Mouse (Mus musculus): ENCODE measurements around the gene Gpr141. TPM values are rescaled to one million over a fixed set of nuclear protein-coding genes. Genes with fewer than 3 reads are reported as not detected.

Gene Gpr141
- total and polyA plus RNA-seq, 2 experiments, result 0.02 to 0.18 TPM

DNA sequence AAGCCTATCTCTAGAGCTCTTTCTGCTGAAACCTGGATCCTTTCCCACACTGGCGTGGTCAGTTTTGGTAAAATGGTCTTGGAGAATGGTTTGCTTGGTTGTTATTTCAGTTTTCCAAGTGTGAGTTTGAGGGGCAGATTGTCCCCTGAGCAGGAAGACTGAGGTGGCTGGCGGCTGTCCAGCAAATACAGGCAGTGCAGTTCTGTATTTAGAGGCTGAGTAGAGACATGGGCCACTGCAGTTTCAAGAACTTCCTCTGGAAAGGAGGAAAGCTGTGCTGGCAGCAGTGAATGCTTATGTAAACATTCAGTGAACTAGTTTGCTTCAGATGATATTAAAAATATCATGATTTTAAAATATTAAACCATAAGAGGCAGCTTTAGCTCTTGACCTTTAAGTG is 93.2 kb downstream of the Gpr141 start:
- H3K79me2 ChIP-seq (ENCODE audit: control insufficient read depth, insufficient read depth, low read length), result no peaks in the 10 kb centered on the region

GRCm38 (mm10) chr13:19718954-19719353 is 105.1 kb downstream of the Gpr141 start:
- Histone ChIP-seq H3K4me1 (ENCODE audit: control insufficient read depth, insufficient read depth, low read length) (no peaks in the 10 kb centered on the region), H3K4me3 (ENCODE audit: insufficient read depth, low read depth, low read length) (no peak overlapping the region), H3K27ac (replicated peaks; ENCODE audit: insufficient read depth, low read depth, low read length) (no peak overlapping the region), H3K9ac (ENCODE audit: low read depth, low read length) (no peak overlapping the region), H3K27me3 (ENCODE audit: control insufficient read depth, insufficient read depth, low read length) (no peaks in the 10 kb centered on the region), H3K36me3 (ENCODE audit: control insufficient read depth, insufficient read depth, low read length) (no peaks in the 10 kb centered on the region), H3K79me2 (ENCODE audit: control insufficient read depth, insufficient read depth, low read length) (no peaks in the 10 kb centered on the region)
- no peak for TF ChIP-seq POLR2A (IDR thresholded peaks at IDR 0.05; ENCODE audit: extremely low read depth, insufficient read depth, low read length)
- TF ChIP-seq CTCF (IDR thresholded peaks at IDR 0.05; ENCODE audit: low read depth, low read length), result no peak
- whole genome bisulfite sequencing, result 63% methylated on average over 5 of the region's 5 CpGs
- DNase-seq (ENCODE audit: extremely low read depth, low read depth, low spot score), result peak; percentile 18

More for the DNA sequence above, 93.2 kb downstream of the Gpr141 start:
- no peak overlapping the region for H3K9ac ChIP-seq (ENCODE audit: low read depth, low read length)
- DNase-seq (ENCODE audit: extremely low read depth, low read depth, low spot score), result peak; percentile 7
- H3K4me3 ChIP-seq (ENCODE audit: insufficient read depth, low read depth, low read length), result no peak overlapping the region
- no peaks in the 10 kb centered on the region for H3K36me3 ChIP-seq (ENCODE audit: control insufficient read depth, insufficient read depth, low read length)
- no peaks in the 10 kb centered on the region for H3K4me1 ChIP-seq (ENCODE audit: control insufficient read depth, insufficient read depth, low read length)
- TF ChIP-seq CTCF (IDR thresholded peaks at IDR 0.05; ENCODE audit: low read depth, low read length), result no peak
- no peak for TF ChIP-seq POLR2A (IDR thresholded peaks at IDR 0.05; ENCODE audit: extremely low read depth, insufficient read depth, low read length)
- no peaks in the 10 kb centered on the region for H3K27me3 ChIP-seq (ENCODE audit: control insufficient read depth, insufficient read depth, low read length)
- 70% methylated on average over 2 of the region's 2 CpGs for WGBS
- no peak overlapping the region for H3K27ac ChIP-seq (replicated peaks; ENCODE audit: insufficient read depth, low read depth, low read length)

DNA sequence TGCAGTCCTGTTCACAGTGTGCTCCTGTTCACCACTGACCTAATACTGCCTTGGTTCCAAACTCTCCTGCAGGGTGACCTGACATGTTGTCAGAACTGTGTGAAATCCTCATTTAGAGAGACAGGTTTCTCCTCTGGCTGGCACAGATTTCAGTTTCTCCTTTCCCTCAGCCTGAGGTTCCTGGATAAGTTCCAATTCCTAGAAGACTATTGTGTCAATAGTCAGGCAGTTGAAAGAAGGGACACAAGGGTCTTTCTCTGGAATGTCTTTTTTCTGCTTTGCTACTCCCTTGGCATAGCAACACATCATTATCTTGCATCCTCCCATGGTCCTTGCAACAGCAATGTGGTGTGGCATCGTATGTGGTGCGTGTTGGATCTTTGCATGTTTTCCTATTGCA is 106.9 kb downstream of the Gpr141 start:
- H3K27me3 ChIP-seq (ENCODE audit: control insufficient read depth, insufficient read depth, low read length), result no peaks in the 10 kb centered on the region
- no peaks in the 10 kb centered on the region for H3K36me3 ChIP-seq (ENCODE audit: control insufficient read depth, insufficient read depth, low read length)
- H3K4me1 ChIP-seq (ENCODE audit: control insufficient read depth, insufficient read depth, low read length), result no peaks in the 10 kb centered on the region
- TF ChIP-seq CTCF (IDR thresholded peaks at IDR 0.05; ENCODE audit: low read depth, low read length), result no peak
- no peak for TF ChIP-seq POLR2A (IDR thresholded peaks at IDR 0.05; ENCODE audit: extremely low read depth, insufficient read depth, low read length)
- H3K4me3 ChIP-seq (ENCODE audit: insufficient read depth, low read depth, low read length), result no peak overlapping the region
- no peaks in the 10 kb centered on the region for H3K79me2 ChIP-seq (ENCODE audit: control insufficient read depth, insufficient read depth, low read length)
- H3K9ac ChIP-seq (ENCODE audit: low read depth, low read length), result no peak overlapping the region
- 74% methylated on average over 2 of the region's 2 CpGs for WGBS
- no peak for DNase-seq (ENCODE audit: extremely low read depth, low read depth, low spot score)
- H3K27ac ChIP-seq (replicated peaks; ENCODE audit: insufficient read depth, low read depth, low read length), result no peak overlapping the region

DNA sequence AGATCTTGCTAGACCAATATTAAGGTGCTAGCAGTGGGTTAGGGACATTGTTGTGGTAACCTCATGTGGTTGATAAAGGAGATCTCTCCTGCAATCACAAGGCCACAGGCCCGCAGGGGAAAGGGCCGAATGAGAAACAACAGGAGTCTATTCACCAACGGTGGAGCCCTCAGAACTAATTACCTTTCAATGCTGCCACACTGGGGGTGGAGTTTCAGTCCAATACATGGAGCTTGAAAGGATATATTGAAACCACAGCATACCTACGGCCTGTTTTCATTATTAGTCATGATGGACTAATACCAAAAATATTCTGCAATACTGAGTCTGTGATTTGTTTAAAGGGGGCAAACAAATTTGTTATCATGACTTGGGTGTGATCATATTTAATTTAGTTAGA is 120.3 kb downstream of the Gpr141 start:
- no peak for DNase-seq (ENCODE audit: extremely low read depth, low read depth, low spot score)
- 72% methylated on average over 4 of the region's 4 CpGs for WGBS
- Histone ChIP-seq H3K79me2 (ENCODE audit: control insufficient read depth, insufficient read depth, low read length) (no peaks in the 10 kb centered on the region), H3K27me3 (ENCODE audit: control insufficient read depth, insufficient read depth, low read length) (no peaks in the 10 kb centered on the region), H3K9ac (ENCODE audit: low read depth, low read length) (no peak overlapping the region), H3K4me1 (ENCODE audit: control insufficient read depth, insufficient read depth, low read length) (no peaks in the 10 kb centered on the region), H3K27ac (replicated peaks; ENCODE audit: insufficient read depth, low read depth, low read length) (no peak overlapping the region), H3K36me3 (ENCODE audit: control insufficient read depth, insufficient read depth, low read length) (no peaks in the 10 kb centered on the region), H3K4me3 (ENCODE audit: insufficient read depth, low read depth, low read length) (no peak overlapping the region)
- TF ChIP-seq POLR2A (IDR thresholded peaks at IDR 0.05; ENCODE audit: extremely low read depth, insufficient read depth, low read length), result no peak
- TF ChIP-seq CTCF (IDR thresholded peaks at IDR 0.05; ENCODE audit: low read depth, low read length), result no peak

GRCm38 (mm10) chr13:19701443-19702078 is 122.5 kb downstream of the Gpr141 start:
- no peak overlapping the region for H3K27ac ChIP-seq (replicated peaks; ENCODE audit: insufficient read depth, low read depth, low read length)
- H3K4me1 ChIP-seq (ENCODE audit: control insufficient read depth, insufficient read depth, low read length), result no peaks in the 10 kb centered on the region
- H3K36me3 ChIP-seq (ENCODE audit: control insufficient read depth, insufficient read depth, low read length), result no peaks in the 10 kb centered on the region
- 73% methylated on average over 11 of the region's 11 CpGs for WGBS
- H3K4me3 ChIP-seq (ENCODE audit: insufficient read depth, low read depth, low read length), result no peak overlapping the region
- TF ChIP-seq CTCF (IDR thresholded peaks at IDR 0.05; ENCODE audit: low read depth, low read length) (no peak), POLR2A (IDR thresholded peaks at IDR 0.05; ENCODE audit: extremely low read depth, insufficient read depth, low read length) (no peak)
- H3K27me3 ChIP-seq (ENCODE audit: control insufficient read depth, insufficient read depth, low read length), result no peaks in the 10 kb centered on the region
- no peak overlapping the region for H3K9ac ChIP-seq (ENCODE audit: low read depth, low read length)
- H3K79me2 ChIP-seq (ENCODE audit: control insufficient read depth, insufficient read depth, low read length), result no peaks in the 10 kb centered on the region
- no peak for DNase-seq (ENCODE audit: extremely low read depth, low read depth, low spot score)

- Histone ChIP-seq H3K4me3 (ENCODE audit: insufficient read depth, low read depth, low read length) (no peak overlapping the region), H3K36me3 (ENCODE audit: control insufficient read depth, insufficient read depth, low read length) (no peaks in the 10 kb centered on the region), H3K27me3 (ENCODE audit: control insufficient read depth, insufficient read depth, low read length) (no peaks in the 10 kb centered on the region), H3K79me2 (ENCODE audit: control insufficient read depth, insufficient read depth, low read length) (no peaks in the 10 kb centered on the region), H3K4me1 (ENCODE audit: control insufficient read depth, insufficient read depth, low read length) (no peaks in the 10 kb centered on the region), H3K27ac (replicated peaks; ENCODE audit: insufficient read depth, low read depth, low read length) (no peak overlapping the region), H3K9ac (ENCODE audit: low read depth, low read length) (no peak overlapping the region)
- DNase-seq (ENCODE audit: extremely low read depth, low read depth, low spot score), result no peak
- no peak for TF ChIP-seq POLR2A (IDR thresholded peaks at IDR 0.05; ENCODE audit: extremely low read depth, insufficient read depth, low read length)
- WGBS, result 73% methylated on average over 4 of the region's 4 CpGs
Measured at GRCm38 (mm10) chr13:19700733-19701442, 123.2 kb downstream of the Gpr141 start.

Other genes starting within 250 kb of the Gpr141 start
- 0.47 and 0.65 TPM in 2 replicates for gene Epdr1, start 204.3 kb downstream of the Gpr141 start, total RNA-seq (2014; rRNA removed)
- gene Epdr1, start 204.3 kb downstream of the Gpr141 start, polyA plus RNA-seq (2012; rRNA removed), result 0.16 and 0.80 TPM in 2 replicates
- 0.09 and 0.20 TPM in 2 replicates for gene Sfrp4, start 201.2 kb downstream of the Gpr141 start, total RNA-seq (2014; rRNA removed)
- gene Sfrp4, start 201.2 kb downstream of the Gpr141 start, polyA plus RNA-seq (2012; rRNA removed), result 0.02 TPM in 1 of 2 replicates, not detected in the other
- not detected in 2 replicates for gene Nme8, start 126.5 kb downstream of the Gpr141 start, total RNA-seq (2014; rRNA removed)
- gene Nme8, start 126.5 kb downstream of the Gpr141 start, polyA plus RNA-seq (2012; rRNA removed), result not detected in 2 replicates